Comparison of ENCODE assay signal across 11 mouse cellular contexts in genomic region chr2:167112259-167112658, GRCm38 (mm10). TPM values are rescaled to one million over a fixed set of nuclear protein-coding genes. Genes with fewer than 3 reads are reported as not detected.
DNase-seq lines count a peak whose midpoint lies in the region; ATAC-seq lines count a peak whose summit lies in the region.
"Had no signal": no experiment of that assay in that cellular context is flagged by ENCODE, and none has a peak within 500 bp of the region (broad histone marks: within the 10 kb centered on the region; RNA-seq: fewer than 3 reads in every experiment).

No protein-coding gene starts in this region.

- H3K9me3 ChIP-seq in kidney, embryonic 16.5 days (ENCODE audit: low read length), result no peaks in the 10 kb centered on the region
- no peaks in the 10 kb centered on the region for H3K9me3 ChIP-seq in embryonic facial prominence, embryonic 14.5 days (ENCODE audit: control insufficient read depth, low read length)
- H3K9me3 ChIP-seq in limb, embryonic 11.5 days (ENCODE audit: control insufficient read depth, low read length), result no peaks in the 10 kb centered on the region
- no peaks in the 10 kb centered on the region for H3K9me3 ChIP-seq in neural tube, embryonic 15.5 days (replicated peaks)
- H3K9me3 ChIP-seq: megakaryocyte, embryonic 14.5 days had no signal

- no peak overlapping the region for H3K4me2 ChIP-seq in kidney, embryonic 16.5 days (replicated peaks; ENCODE audit: low read depth, low read length)
- H3K4me2 ChIP-seq in embryonic facial prominence, embryonic 14.5 days (ENCODE audit: low read depth, low read length), result no peak overlapping the region
- H3K4me2 ChIP-seq in limb, embryonic 11.5 days (ENCODE audit: low read depth, severe bottlenecking), result no peak overlapping the region
- no peak overlapping the region for H3K4me2 ChIP-seq in neural tube, embryonic 15.5 days
- H3K4me2 ChIP-seq: embryonic facial prominence, embryonic 12.5 days had no signal

- WGBS in kidney, embryonic 16.5 days, result 62% methylated on average over 7 of the region's 7 CpGs
- 43% methylated on average over 7 of the region's 7 CpGs for WGBS in embryonic facial prominence, embryonic 14.5 days
- 39% methylated on average over 7 of the region's 7 CpGs for WGBS in limb, embryonic 11.5 days
- WGBS in neural tube, embryonic 15.5 days, result 64% methylated on average over 7 of the region's 7 CpGs

- no peaks in the 10 kb centered on the region for H3K36me3 ChIP-seq in kidney, embryonic 16.5 days (ENCODE audit: insufficient read depth, low read length)
- H3K36me3 ChIP-seq in embryonic facial prominence, embryonic 14.5 days (ENCODE audit: control insufficient read depth, insufficient read depth, low read length), result no peaks in the 10 kb centered on the region
- H3K36me3 ChIP-seq in limb, embryonic 11.5 days (ENCODE audit: control insufficient read depth, insufficient read depth, low read length), result no peaks in the 10 kb centered on the region
- H3K36me3 ChIP-seq in neural tube, embryonic 15.5 days, result no peaks in the 10 kb centered on the region
- H3K36me3 ChIP-seq: embryonic facial prominence, embryonic 12.5 days had no signal

- intact Hi-C loops in gastrocnemius, postnatal 36 days (cut with DNase I), result loop anchor here (2.0 kb wide), 1 partner anchor 79 kb away; the partner anchor contains the start of gene Kcnb1
- intact Hi-C loops in left cerebral cortex, postnatal 10 days (cut with DNase I), result loop anchor here (2.0 to 5.0 kb wide), 2 partner anchors 79 to 100 kb away; partner anchors contain the start of gene Kcnb1

- no peak for DNase-seq in kidney, postnatal 36 days
- no peak for DNase-seq in embryonic facial prominence, embryonic 14.5 days (ENCODE audit: low spot score)
- DNase-seq in limb, embryonic 11.5 days (ENCODE audit: low spot score), result peak; percentile 41
- DNase-seq in gastrocnemius, postnatal 36 days, result no peak
- DNase-seq in adrenal gland, postnatal 25 days, result no peak
- no peak for DNase-seq in left cerebral cortex, postnatal 10 days (ENCODE audit: extremely low spot score in 1 of 2, low spot score in 2 of 2)

- no peak overlapping the region for H3K27ac ChIP-seq in kidney, embryonic 16.5 days (ENCODE audit: low read length)
- no peak overlapping the region for H3K27ac ChIP-seq in embryonic facial prominence, embryonic 14.5 days (replicated peaks; ENCODE audit: low read depth, low read length)
- H3K27ac ChIP-seq in limb, embryonic 11.5 days (replicated peaks; ENCODE audit: low read depth, low read length), result no peak overlapping the region
- no peak overlapping the region for H3K27ac ChIP-seq in neural tube, embryonic 15.5 days (replicated peaks)
- H3K27ac ChIP-seq: embryonic facial prominence, embryonic 12.5 days had no signal

- ATAC-seq in kidney, embryonic 16.5 days (ENCODE audit: low FRiP score, low TSS enrichment), result 0 out of 2 replicates have a peak, but pooled peaks have one; percentile 2
- peak; percentile 24; the same call in 1 of the 2 replicates for ATAC-seq in embryonic facial prominence, embryonic 14.5 days (ENCODE audit: low read depth)
- peak; percentile 42; the same call in 1 of the 2 replicates for ATAC-seq in limb, embryonic 11.5 days (ENCODE audit: insufficient number of reproducible peaks, low FRiP score, low TSS enrichment, low read depth)
- ATAC-seq in neural tube, embryonic 15.5 days (ENCODE audit: low FRiP score), result 0 out of 2 replicates have a peak, but pooled peaks have one; percentile 55
- ATAC-seq: Patski had no signal

- H3K4me3 ChIP-seq in kidney, embryonic 16.5 days (ENCODE audit: low read length), result no peak overlapping the region
- no peak overlapping the region for H3K4me3 ChIP-seq in embryonic facial prominence, embryonic 14.5 days (ENCODE audit: low read depth, low read length)
- H3K4me3 ChIP-seq in limb, embryonic 11.5 days (ENCODE audit: low read depth, low read length), result no peak overlapping the region
- no peak overlapping the region for H3K4me3 ChIP-seq in neural tube, embryonic 15.5 days (replicated peaks)
- H3K4me3 ChIP-seq: embryonic facial prominence, embryonic 12.5 days; megakaryocyte, embryonic 14.5 days had no signal

- no peak overlapping the region for H3K9ac ChIP-seq in kidney, embryonic 16.5 days (replicated peaks; ENCODE audit: low read length)
- H3K9ac ChIP-seq in embryonic facial prominence, embryonic 14.5 days (ENCODE audit: low read depth, low read length), result no peak overlapping the region
- no peak overlapping the region for H3K9ac ChIP-seq in limb, embryonic 11.5 days (ENCODE audit: low read length)
- 0 out of 2 replicates have a peak overlapping the region, but pooled peaks have one; percentile 20 for H3K9ac ChIP-seq in neural tube, embryonic 15.5 days (replicated peaks)
- H3K9ac ChIP-seq: embryonic facial prominence, embryonic 12.5 days had no signal

- H3K27me3 ChIP-seq in kidney, embryonic 16.5 days (ENCODE audit: insufficient read depth, low read length), result no peaks in the 10 kb centered on the region
- H3K27me3 ChIP-seq in embryonic facial prominence, embryonic 14.5 days (replicated peaks; ENCODE audit: control insufficient read depth, insufficient read depth, low read length), result no peaks in the 10 kb centered on the region
- no peaks in the 10 kb centered on the region for H3K27me3 ChIP-seq in limb, embryonic 11.5 days (ENCODE audit: control insufficient read depth, insufficient read depth, low read length)
- H3K27me3 ChIP-seq in neural tube, embryonic 15.5 days (replicated peaks), result no peaks in the 10 kb centered on the region
- H3K27me3 ChIP-seq: embryonic facial prominence, embryonic 12.5 days had no signal

- peaks cover 8% of the 10 kb centered on the region; the same call in 1 of the 2 replicates for H3K4me1 ChIP-seq in kidney, embryonic 16.5 days (ENCODE audit: insufficient read depth, low read length)
- no peaks in the 10 kb centered on the region for H3K4me1 ChIP-seq in embryonic facial prominence, embryonic 14.5 days (ENCODE audit: control insufficient read depth, insufficient read depth, low read length)
- no peaks in the 10 kb centered on the region for H3K4me1 ChIP-seq in limb, embryonic 11.5 days (ENCODE audit: control insufficient read depth, insufficient read depth, low read length)
- peaks cover 6% of the 10 kb centered on the region; the same call in 1 of the 2 replicates for H3K4me1 ChIP-seq in neural tube, embryonic 15.5 days
- H3K4me1 ChIP-seq: megakaryocyte, embryonic 14.5 days had no signal

RNA-seq across cellular contexts. Expression of gene Znfx1, which starts 49.4 kb away (rescaled TPM):
- 11.8 TPM in 2 replicates for polyA plus RNA-seq in kidney, embryonic 16.5 days (2015; fragmentation: Nextera tagmentation; extraction: Ambion mirVana)
- polyA plus RNA-seq in embryonic facial prominence, embryonic 14.5 days (2014; fragmentation: Nextera tagmentation; extraction: Ambion mirVana), result 9.5 and 10.2 TPM in 2 replicates
- polyA plus RNA-seq in limb, embryonic 11.5 days (2014; fragmentation: Nextera tagmentation; extraction: Ambion mirVana), result 4.7 and 5.6 TPM in 2 replicates
- polyA plus RNA-seq in neural tube, embryonic 15.5 days (2015; fragmentation: Nextera tagmentation; extraction: Ambion mirVana), result 8.4 and 8.8 TPM in 2 replicates
- total RNA-seq in gastrocnemius, postnatal 36 days (2021), result 10 to 100 TPM; 19.0 to 20.7 TPM
- total RNA-seq in adrenal gland, postnatal 25 days (2021), result 49.2 and 51.7 TPM in 2 replicates
- total RNA-seq in left cerebral cortex, postnatal 10 days (2021), result 10 to 100 TPM; 29.7 to 33.6 TPM

Comparison
In these comparisons a context has a peak if more than half of its experiments do, and no peak if none do; other contexts are left out.
1. ATAC-seq: peak in every context shown above with its lines; median percentile 55 in neural tube, embryonic 15.5 days; 42 in limb, embryonic 11.5 days; 24 in embryonic facial prominence, embryonic 14.5 days; 2 in kidney, embryonic 16.5 days.